Mouse (Mus musculus): Measurements from ENCODE around the gene Saa3.
"Not testable (repeated sequence)": the region's sequence is repeated elsewhere in the genome, so short reads cannot be mapped to it uniquely, and the experiment has no call there.

Gene Saa3

GRCm38 (mm10) chr7:46712250-46712649 is 3.2 kb downstream of the Saa3 start:
- DNase-seq (ENCODE audit: low spot score) = no peak

GRCm38 (mm10) chr7:46710390-46710844 is 5.1 kb downstream of the Saa3 start, which contains the start of gene Saal1:
Gene Saal1, minus strand, starts transcription at chr7:46710680.
- DNase-seq (ENCODE audit: low spot score) = peak; percentile 52

- DNase-seq (ENCODE audit: low spot score) = no peak
These were observed 14.9 kb downstream of the Saa3 start for GRCm38 (mm10) chr7:46700521-46701025.

- no peak for DNase-seq (ENCODE audit: low spot score)
These were observed 18.7 kb downstream of the Saa3 start for GRCm38 (mm10) chr7:46696754-46697153.

- no peak for DNase-seq (ENCODE audit: low spot score)
These were observed 28.7 kb downstream of the Saa3 start for GRCm38 (mm10) chr7:46686827-46687226.

GRCm38 (mm10) chr7:46680732-46681131 is 34.8 kb downstream of the Saa3 start:
- no peak for DNase-seq (ENCODE audit: low spot score)

- not testable (repeated sequence) for DNase-seq (ENCODE audit: low spot score)
These were observed 36.5 kb downstream of the Saa3 start for GRCm38 (mm10) chr7:46679044-46679443.

GRCm38 (mm10) chr7:46678417-46678816 is 37.1 kb downstream of the Saa3 start:
- no peak for DNase-seq (ENCODE audit: low spot score)

- DNase-seq (ENCODE audit: low spot score) = no peak
These were observed 38.6 kb downstream of the Saa3 start for GRCm38 (mm10) chr7:46676808-46677360.

- no peak for DNase-seq (ENCODE audit: low spot score)
These were observed 39.6 kb downstream of the Saa3 start for GRCm38 (mm10) chr7:46675886-46676285.

GRCm38 (mm10) chr7:46675061-46675460 is 40.4 kb downstream of the Saa3 start:
- no peak for DNase-seq (ENCODE audit: low spot score)

- DNase-seq (ENCODE audit: low spot score) = no peak
These were observed 43.3 kb downstream of the Saa3 start, which contains the start of gene Tph1 for GRCm38 (mm10) chr7:46672160-46672672. Gene Tph1, minus strand, starts transcription at chr7:46672537.

- DNase-seq (ENCODE audit: low spot score) = no peak
These were observed 48.2 kb downstream of the Saa3 start for GRCm38 (mm10) chr7:46667256-46667655.

GRCm38 (mm10) chr7:46665236-46665635 is 50.3 kb downstream of the Saa3 start:
- no peak for DNase-seq (ENCODE audit: low spot score)

Measured in left cerebral cortex, adult 11 months (tissue).